Comparison of ENCODE assay signal across 9 mouse cellular contexts in genomic region chr7:12943488-12943887, GRCm38 (mm10). TPM values are rescaled to one million over a fixed set of nuclear protein-coding genes. Genes with fewer than 3 reads are reported as not detected.
A peak's percentile ranks its signal among the peaks of the same experiment; 100 is the strongest.
DNase-seq lines count a peak whose midpoint lies in the region; ATAC-seq and TF ChIP-seq lines count a peak whose summit lies in the region.
"Had no signal": no experiment of that assay in that cellular context is flagged by ENCODE, and none has a peak within 500 bp of the region (broad histone marks: within the 10 kb centered on the region; RNA-seq: fewer than 3 reads in every experiment).

No protein-coding gene starts in this region.

- H3K36me3 ChIP-seq in liver, postnatal 0 days (replicated peaks; ENCODE audit: insufficient read depth, low read length), result no peaks in the 10 kb centered on the region
- no peaks in the 10 kb centered on the region for H3K36me3 ChIP-seq in hindbrain, embryonic 12.5 days
- no peaks in the 10 kb centered on the region for H3K36me3 ChIP-seq in neural tube, embryonic 15.5 days
- H3K36me3 ChIP-seq in midbrain, embryonic 14.5 days (ENCODE audit: control insufficient read depth, insufficient read depth, low read length), result no peaks in the 10 kb centered on the region

- TF ChIP-seq EP300 in liver, postnatal 0 days (IDR thresholded peaks at IDR 0.05; ENCODE audit: low read depth), result no peak

- no peak for DNase-seq in lung, adult 2 months
- DNase-seq in lung, adult 18-20 months, result no peak
- DNase-seq in R1 (ENCODE audit: low read depth, low spot score), result peak; percentile 78
- no peak for DNase-seq in liver, postnatal 0 days
- DNase-seq in thymus, postnatal 36 days, result peak; percentile 19 to 46
- DNase-seq in midbrain, embryonic 14.5 days, result no peak
- DNase-seq: kidney, postnatal 10 days had no signal

- H3K4me1 ChIP-seq in lung, adult 2 months (ENCODE audit: control insufficient read depth, insufficient read depth, low read length), result no peaks in the 10 kb centered on the region
- H3K4me1 ChIP-seq in liver, postnatal 0 days (ENCODE audit: insufficient read depth), result no peaks in the 10 kb centered on the region
- H3K4me1 ChIP-seq in hindbrain, embryonic 12.5 days, result no peaks in the 10 kb centered on the region
- no peaks in the 10 kb centered on the region for H3K4me1 ChIP-seq in neural tube, embryonic 15.5 days
- no peaks in the 10 kb centered on the region for H3K4me1 ChIP-seq in midbrain, embryonic 14.5 days (ENCODE audit: control insufficient read depth, insufficient read depth, low read length)

- TF ChIP-seq CTCF in lung, adult 2 months (IDR thresholded peaks at IDR 0.05; ENCODE audit: insufficient read depth, low read length), result peak; percentile 38; the same call in 1 of the 2 replicates
- peak; percentile 62 for TF ChIP-seq CTCF in liver, postnatal 0 days (IDR thresholded peaks at IDR 0.05; ENCODE audit: low read depth)

- no peak overlapping the region for H3K4me3 ChIP-seq in lung, adult 2 months (replicated peaks; ENCODE audit: extremely low read depth, low read depth, low read length)
- H3K4me3 ChIP-seq in liver, postnatal 0 days (ENCODE audit: low read depth, low read length), result no peak overlapping the region
- no peak overlapping the region for H3K4me3 ChIP-seq in hindbrain, embryonic 12.5 days
- no peak overlapping the region for H3K4me3 ChIP-seq in neural tube, embryonic 15.5 days (replicated peaks)
- H3K4me3 ChIP-seq in midbrain, embryonic 14.5 days (replicated peaks; ENCODE audit: low read depth, low read length), result no peak overlapping the region

- no peak overlapping the region for H3K4me2 ChIP-seq in liver, postnatal 0 days (ENCODE audit: low read depth, low read length)
- no peak overlapping the region for H3K4me2 ChIP-seq in hindbrain, embryonic 12.5 days (replicated peaks)
- no peak overlapping the region for H3K4me2 ChIP-seq in neural tube, embryonic 15.5 days
- H3K4me2 ChIP-seq in midbrain, embryonic 14.5 days (ENCODE audit: low read length), result no peak overlapping the region

- no peaks in the 10 kb centered on the region for H3K27me3 ChIP-seq in liver, postnatal 0 days (ENCODE audit: insufficient read depth, low read length)
- no peaks in the 10 kb centered on the region for H3K27me3 ChIP-seq in hindbrain, embryonic 12.5 days
- no peaks in the 10 kb centered on the region for H3K27me3 ChIP-seq in neural tube, embryonic 15.5 days (replicated peaks)
- no peaks in the 10 kb centered on the region for H3K27me3 ChIP-seq in midbrain, embryonic 14.5 days (ENCODE audit: control insufficient read depth, insufficient read depth, low read length)

- no peak overlapping the region for H3K27ac ChIP-seq in liver, postnatal 0 days (ENCODE audit: low read depth)
- no peak overlapping the region for H3K27ac ChIP-seq in hindbrain, embryonic 12.5 days
- no peak overlapping the region for H3K27ac ChIP-seq in neural tube, embryonic 15.5 days (replicated peaks)
- H3K27ac ChIP-seq in midbrain, embryonic 14.5 days (replicated peaks; ENCODE audit: low read depth, low read length), result no peak overlapping the region

- H3K9ac ChIP-seq in liver, postnatal 0 days (replicated peaks), result no peak overlapping the region
- H3K9ac ChIP-seq in hindbrain, embryonic 12.5 days, result no peak overlapping the region
- H3K9ac ChIP-seq in neural tube, embryonic 15.5 days (replicated peaks), result no peak overlapping the region
- H3K9ac ChIP-seq in midbrain, embryonic 14.5 days (replicated peaks; ENCODE audit: low read length), result no peak overlapping the region

- no peak for ATAC-seq in liver, postnatal 0 days
- no peak for ATAC-seq in hindbrain, embryonic 12.5 days (ENCODE audit: low FRiP score)
- ATAC-seq in neural tube, embryonic 15.5 days (ENCODE audit: low FRiP score), result no peak
- no peak for ATAC-seq in midbrain, embryonic 14.5 days (ENCODE audit: low FRiP score, low TSS enrichment)

- H3K9me3 ChIP-seq in liver, postnatal 0 days (ENCODE audit: low read length), result no peaks in the 10 kb centered on the region
- no peaks in the 10 kb centered on the region for H3K9me3 ChIP-seq in hindbrain, embryonic 12.5 days (replicated peaks)
- H3K9me3 ChIP-seq in neural tube, embryonic 15.5 days (replicated peaks), result no peaks in the 10 kb centered on the region
- H3K9me3 ChIP-seq in midbrain, embryonic 14.5 days (ENCODE audit: control insufficient read depth, low read length), result no peaks in the 10 kb centered on the region

- TF ChIP-seq POLR2A in lung, adult 2 months (IDR thresholded peaks at IDR 0.05; ENCODE audit: borderline replicate concordance, extremely low read depth, low read depth, low read length), result no peak

RNA-seq across cellular contexts. Expression of gene Rnf225, which starts 16.3 kb away (rescaled TPM):
- 2.3 and 7.0 TPM in 2 replicates for polyA plus RNA-seq in lung, adult 2 months (2012; rRNA removed)
- polyA plus RNA-seq in liver, postnatal 0 days (2015; fragmentation: Nextera tagmentation; extraction: Ambion mirVana), result 0.05 TPM in 2 replicates
- 0.63 and 0.72 TPM in 2 replicates for polyA plus RNA-seq in hindbrain, embryonic 12.5 days (2016; fragmentation: Nextera tagmentation; extraction: Ambion mirVana)
- polyA plus RNA-seq in neural tube, embryonic 15.5 days (2015; fragmentation: Nextera tagmentation; extraction: Ambion mirVana), result 0.96 and 1.1 TPM in 2 replicates
- 0.64 and 0.66 TPM in 2 replicates for polyA plus RNA-seq in midbrain, embryonic 14.5 days (2014; fragmentation: Nextera tagmentation; extraction: Ambion mirVana)

RNA-seq across cellular contexts. Expression of gene Rps5, which starts 21.4 kb away (rescaled TPM):
- 1,316 and 1,420 TPM in 2 replicates for polyA plus RNA-seq in lung, adult 2 months (2012; rRNA removed)
- polyA plus RNA-seq in liver, postnatal 0 days (2015; fragmentation: Nextera tagmentation; extraction: Ambion mirVana), result 556 and 564 TPM in 2 replicates
- 497 and 613 TPM in 2 replicates for polyA plus RNA-seq in hindbrain, embryonic 12.5 days (2016; fragmentation: Nextera tagmentation; extraction: Ambion mirVana)
- polyA plus RNA-seq in neural tube, embryonic 15.5 days (2015; fragmentation: Nextera tagmentation; extraction: Ambion mirVana), result 564 and 667 TPM in 2 replicates
- polyA plus RNA-seq in midbrain, embryonic 14.5 days (2014; fragmentation: Nextera tagmentation; extraction: Ambion mirVana), result 749 and 858 TPM in 2 replicates

RNA-seq across cellular contexts. Expression of gene Zfp324, which starts 22.1 kb away (rescaled TPM):
- 6.1 and 6.8 TPM in 2 replicates for polyA plus RNA-seq in lung, adult 2 months (2012; rRNA removed)
- 1.5 and 1.9 TPM in 2 replicates for polyA plus RNA-seq in liver, postnatal 0 days (2015; fragmentation: Nextera tagmentation; extraction: Ambion mirVana)
- polyA plus RNA-seq in hindbrain, embryonic 12.5 days (2016; fragmentation: Nextera tagmentation; extraction: Ambion mirVana), result 14.5 and 15.2 TPM in 2 replicates
- polyA plus RNA-seq in neural tube, embryonic 15.5 days (2015; fragmentation: Nextera tagmentation; extraction: Ambion mirVana), result 13.1 and 13.3 TPM in 2 replicates
- polyA plus RNA-seq in midbrain, embryonic 14.5 days (2014; fragmentation: Nextera tagmentation; extraction: Ambion mirVana), result 12.0 and 14.4 TPM in 2 replicates

RNA-seq across cellular contexts. Expression of gene Zfp446, which starts 34.2 kb away (rescaled TPM):
- 5.3 and 7.4 TPM in 2 replicates for polyA plus RNA-seq in lung, adult 2 months (2012; rRNA removed)
- 1.6 and 1.8 TPM in 2 replicates for polyA plus RNA-seq in liver, postnatal 0 days (2015; fragmentation: Nextera tagmentation; extraction: Ambion mirVana)
- polyA plus RNA-seq in hindbrain, embryonic 12.5 days (2016; fragmentation: Nextera tagmentation; extraction: Ambion mirVana), result 14.8 and 16.2 TPM in 2 replicates
- 9.1 and 10.3 TPM in 2 replicates for polyA plus RNA-seq in neural tube, embryonic 15.5 days (2015; fragmentation: Nextera tagmentation; extraction: Ambion mirVana)
- polyA plus RNA-seq in midbrain, embryonic 14.5 days (2014; fragmentation: Nextera tagmentation; extraction: Ambion mirVana), result 8.7 and 8.9 TPM in 2 replicates

RNA-seq across cellular contexts. Expression of gene Zscan22, which starts 45.9 kb away (rescaled TPM):
- polyA plus RNA-seq in lung, adult 2 months (2012; rRNA removed), result 8.4 and 8.5 TPM in 2 replicates
- 2.3 and 2.5 TPM in 2 replicates for polyA plus RNA-seq in liver, postnatal 0 days (2015; fragmentation: Nextera tagmentation; extraction: Ambion mirVana)
- polyA plus RNA-seq in hindbrain, embryonic 12.5 days (2016; fragmentation: Nextera tagmentation; extraction: Ambion mirVana), result 13.0 and 14.5 TPM in 2 replicates
- polyA plus RNA-seq in neural tube, embryonic 15.5 days (2015; fragmentation: Nextera tagmentation; extraction: Ambion mirVana), result 9.8 and 13.6 TPM in 2 replicates
- 9.9 and 13.0 TPM in 2 replicates for polyA plus RNA-seq in midbrain, embryonic 14.5 days (2014; fragmentation: Nextera tagmentation; extraction: Ambion mirVana)

Comparison
In these comparisons a context has a peak if more than half of its experiments do, and no peak if none do; other contexts are left out.
1. DNase-seq: peak in R1 (single experiment) and thymus, postnatal 36 days (2 of 2); none in lung, adult 2 months (single experiment), lung, adult 18-20 months (0 of 2), liver, postnatal 0 days (single experiment) and midbrain, embryonic 14.5 days (single experiment).